Mouse (Mus musculus) central nervous system, embryonic 18 days (tissue): ENCODE data around the gene Gm17535. TPM values are rescaled to one million over a fixed set of nuclear protein-coding genes. Genes with fewer than 3 reads are reported as not detected.

Experiments used
- polyA plus RNA-seq: library from polyadenylated mRNA; depleted of rRNA; stranded (reverse); fragments of >200 nt; gene quantifications from 2 replicates; pipeline ENCODE4 v1.2.3, GENCODE M21; 2012; rRNA removed

Gene Gm17535
- polyA plus RNA-seq: not detected in 2 replicates

GRCm38 (mm10) chr9:3034299-3034698 lies at the start of gene Gm17535:
TSS of gene Gm17535 (plus strand) at chr9:3034599.

GRCm38 (mm10) chr9:3000445-3000972 lies 33.9 kb upstream of the Gm17535 start, which contains the start of gene Gm10722:
TSS of gene Gm10722 (plus strand) at chr9:3000922.

DNA sequence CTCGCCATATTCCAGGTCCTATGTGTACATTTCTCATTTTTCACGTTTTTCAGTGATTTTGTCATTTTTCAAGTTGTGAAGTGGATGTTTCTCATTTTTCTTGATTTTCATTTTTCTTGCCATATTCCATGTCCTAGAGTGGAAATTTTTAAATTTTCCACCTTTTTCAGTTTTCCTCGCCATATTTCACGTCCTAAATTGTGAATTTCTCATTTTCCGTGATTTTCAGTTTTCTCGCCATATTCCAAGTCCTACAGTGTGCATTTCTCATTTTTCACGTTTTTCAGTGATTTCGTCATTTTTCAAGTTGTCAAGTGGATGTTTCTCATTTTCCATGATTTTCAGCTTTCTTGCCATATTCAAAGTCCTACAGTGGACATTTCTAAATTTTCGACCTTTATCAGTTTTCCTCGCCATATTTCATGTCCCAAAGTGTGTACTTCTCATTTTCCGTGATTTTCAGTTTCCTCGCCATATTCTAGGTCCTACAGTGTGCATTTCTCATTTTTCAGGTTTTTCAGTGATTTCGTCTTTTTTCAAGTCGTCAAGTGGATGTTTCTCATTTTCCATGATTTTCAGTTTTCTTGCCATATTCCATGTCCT lies 31.5 kb upstream of the Gm17535 start, which contains the start of gene Gm11168:
Gm11168 (plus strand) TSS at position 553 of the 603 bp plus-strand sequence.

DNA sequence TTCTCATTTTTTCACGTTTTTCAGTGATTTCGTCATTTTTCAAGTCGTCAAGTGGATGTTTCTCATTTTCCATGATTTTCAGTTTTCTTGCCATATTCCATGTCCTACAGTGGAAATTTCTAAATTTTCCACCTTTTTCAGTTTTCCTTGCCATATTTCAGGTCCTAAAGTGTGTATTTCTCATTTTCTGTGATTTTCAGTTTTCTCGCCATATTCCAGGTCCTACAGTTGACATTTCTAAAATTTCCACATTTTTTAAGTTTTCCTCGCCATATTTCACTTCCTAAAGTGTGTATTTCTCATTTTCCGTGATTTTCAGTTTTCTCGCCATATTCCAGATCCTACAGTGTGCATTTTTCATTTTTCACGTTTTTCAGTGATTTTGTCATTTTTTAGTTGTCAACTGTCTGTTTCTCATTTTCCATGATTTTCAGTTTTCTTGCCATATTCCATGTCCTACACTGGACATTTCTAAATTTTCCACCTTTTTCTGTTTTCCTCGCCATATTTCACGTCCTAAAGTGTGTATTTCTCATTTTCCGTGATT lies 21.6 kb upstream of the Gm17535 start, which contains the start of gene Gm10721:
Gm10721 (plus strand) TSS at position 408 of the 547 bp plus-strand sequence.

GRCm38 (mm10) chr9:3015354-3015753 lies 19.0 kb upstream of the Gm17535 start, which contains the start of gene Gm10720:
TSS of gene Gm10720 (plus strand) at chr9:3015654.

GRCm38 (mm10) chr9:3017108-3017507 lies 17.3 kb upstream of the Gm17535 start, which contains the start of gene Gm10719:
TSS of gene Gm10719 (plus strand) at chr9:3017408.

DNA sequence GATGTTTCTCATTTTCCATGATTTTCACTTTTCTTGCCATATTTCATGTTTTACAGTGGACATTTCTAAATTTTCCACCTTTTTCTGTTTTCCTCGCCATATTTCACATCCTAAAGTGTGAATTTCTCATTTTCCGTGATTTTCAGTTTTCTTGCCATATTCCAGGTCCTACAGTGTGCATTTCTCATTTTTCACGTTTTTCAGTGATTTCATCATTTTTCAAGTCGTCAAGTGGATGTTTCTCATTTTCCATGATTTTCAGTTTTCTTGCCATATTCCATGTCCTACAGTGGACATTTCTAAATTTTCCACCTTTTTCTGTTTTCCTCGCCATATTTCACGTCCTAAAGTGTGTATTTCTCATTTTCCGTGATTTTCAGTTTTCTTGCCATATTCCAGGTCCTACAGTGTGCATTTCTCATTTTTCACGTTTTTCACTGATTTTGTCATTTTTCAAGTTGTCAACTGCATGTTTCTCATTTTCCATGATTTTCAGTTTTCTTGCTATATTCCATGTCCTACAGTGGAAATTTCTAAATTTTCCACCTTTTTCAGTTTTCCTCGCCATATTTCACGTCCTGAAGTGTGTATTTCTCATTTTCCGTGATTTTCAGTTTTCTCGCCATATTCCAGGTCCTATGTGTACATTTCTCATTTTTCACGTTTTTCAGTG lies 11.0 kb upstream of the Gm17535 start, which contains the start of gene Gm10718:
Gm10718 (plus strand) TSS at position 236 of the 673 bp plus-strand sequence.

DNA sequence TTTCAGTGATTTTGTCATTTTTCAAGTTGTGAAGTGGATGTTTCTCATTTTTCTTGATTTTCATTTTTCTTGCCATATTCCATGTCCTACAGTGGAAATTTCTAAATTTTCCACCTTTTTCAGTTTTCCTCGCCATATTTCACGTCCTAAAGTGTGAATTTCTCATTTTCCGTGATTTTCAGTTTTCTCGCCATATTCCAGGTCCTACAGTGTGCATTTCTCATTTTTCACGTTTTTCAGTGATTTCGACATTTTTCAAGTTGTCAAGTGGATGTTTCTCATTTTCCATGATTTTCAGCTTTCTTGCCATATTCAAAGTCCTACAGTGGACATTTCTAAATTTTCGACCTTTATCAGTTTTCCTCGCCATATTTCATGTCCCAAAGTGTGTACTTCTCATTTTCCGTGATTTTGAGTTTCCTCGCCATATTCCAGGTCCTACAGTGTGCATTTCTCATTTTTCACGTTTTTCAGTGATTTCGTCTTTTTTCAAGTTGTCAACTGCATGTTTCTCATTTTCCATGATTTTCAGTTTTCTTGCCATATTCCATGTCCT lies 9.4 kb upstream of the Gm17535 start, which contains the start of gene Gm10717:
Gm10717 (plus strand) TSS at position 506 of the 556 bp plus-strand sequence.

DNA sequence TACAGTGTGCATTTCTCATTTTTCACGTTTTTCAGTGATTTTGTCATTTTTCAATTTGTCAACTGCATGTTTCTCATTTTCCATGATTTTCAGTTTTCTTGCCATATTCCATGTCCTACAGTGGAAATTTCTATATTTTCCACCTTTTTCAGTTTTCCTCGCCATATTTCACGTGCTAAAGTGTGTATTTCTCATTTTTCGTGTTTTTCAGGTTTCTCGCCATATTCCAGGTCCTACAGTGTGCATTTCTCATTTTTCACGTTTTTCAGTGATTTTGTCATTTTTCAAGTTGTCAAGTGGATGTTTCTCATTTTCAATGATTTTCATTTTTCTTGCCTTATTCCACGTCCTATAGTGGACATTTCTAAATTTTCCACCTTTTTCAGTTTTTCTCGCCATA lies 2.2 kb downstream of the Gm17535 start, which contains the start of gene Gm10715:
Gm10715 (plus strand) TSS at position 301 of the 400 bp plus-strand sequence.

Other genes starting within 250 kb of the Gm17535 start
- not detected in 2 replicates for gene Gm10722, start 33.7 kb upstream of the Gm17535 start, polyA plus RNA-seq
- not detected in 2 replicates for gene Gm11168, start 31.3 kb upstream of the Gm17535 start, polyA plus RNA-seq
- not detected in 2 replicates for gene Gm10721, start 21.5 kb upstream of the Gm17535 start, polyA plus RNA-seq
- not detected in 2 replicates for gene Gm10720, start 18.9 kb upstream of the Gm17535 start, polyA plus RNA-seq
- 0.12 TPM in 1 of 2 replicates, not detected in the other for gene Gm10719, start 17.2 kb upstream of the Gm17535 start, polyA plus RNA-seq
- gene Gm10718, start 11.1 kb upstream of the Gm17535 start, polyA plus RNA-seq: 0.26 TPM in 1 of 2 replicates, not detected in the other
- gene Gm10717, start 9.2 kb upstream of the Gm17535 start, polyA plus RNA-seq: not detected in 2 replicates
- not detected in 2 replicates for gene Gm10715, start 2.3 kb downstream of the Gm17535 start, polyA plus RNA-seq